Mouse (Mus musculus) embryonic facial prominence, embryonic 14.5 days (tissue): ENCODE data around the gene Tcp11. TPM values are rescaled to one million over a fixed set of nuclear protein-coding genes. Genes with fewer than 3 reads are reported as not detected.

ENCODE experiments used
- ATAC-seq: fragments of 200-750 bp; cut with Nextera tagmentation; 2 replicates; pipeline ENCODE4 v1.8.0; 2017; ENCODE audit warnings: low read depth, moderate number of reproducible peaks, moderate TSS enrichment
- DNase-seq: peaks from one replicate; pipeline ENCODE4 v3.0.0-alpha.2; 2015; ENCODE audit warnings: low spot score
- H3K27ac ChIP-seq: fragments of 300-500 bp; sonication (generic); replicated peaks from 2 replicates; pipeline ENCODE4 v1.5.1; 2014; ENCODE audit warnings: low read depth, mild to moderate bottlenecking, low read length, moderate library complexity
- H3K27me3 ChIP-seq: fragments of 300-500 bp; sonication (generic); replicated peaks from 2 replicates; pipeline ENCODE4 v1.6.1; 2014; ENCODE audit warnings: low read length; ENCODE audit not compliant: control insufficient read depth, insufficient read depth
- H3K36me3 ChIP-seq: fragments of 300-500 bp; sonication (generic); 2 replicates; pipeline ENCODE4 v1.6.1; 2014; ENCODE audit warnings: low read length, mixed read lengths; ENCODE audit not compliant: control insufficient read depth, insufficient read depth
- H3K4me1 ChIP-seq: fragments of 300-500 bp; sonication (generic); 2 replicates; pipeline ENCODE4 v1.6.1; 2014; ENCODE audit warnings: antibody characterized with exemption, low read length; ENCODE audit not compliant: control insufficient read depth, insufficient read depth
- H3K4me2 ChIP-seq: fragments of 300-500 bp; sonication (generic); 2 replicates; pipeline ENCODE4 v1.6.1; 2014; ENCODE audit warnings: low read depth, mild to moderate bottlenecking, low read length, moderate library complexity, mixed read lengths
- H3K4me3 ChIP-seq: fragments of 300-500 bp; sonication (generic); 2 replicates; pipeline ENCODE4 v1.5.1; 2014; ENCODE audit warnings: low read depth, mild to moderate bottlenecking, low read length
- H3K9ac ChIP-seq: fragments of 300-500 bp; sonication (generic); 2 replicates; pipeline ENCODE4 v1.6.1; 2014; ENCODE audit warnings: low read depth, mild to moderate bottlenecking, low read length, moderate library complexity, mixed read lengths
- H3K9me3 ChIP-seq: fragments of 300-500 bp; sonication (generic); 2 replicates; pipeline ENCODE4 v1.6.1; 2016; ENCODE audit warnings: low read length; ENCODE audit not compliant: control insufficient read depth
- WGBS: fragments of 180-500 bp; shearing (Covaris S2); extraction: QIAGEN DNeasy Blood & Tissue Kit; methylation state at CpG from one replicate; pipeline ENCODE4 v1.1.7; 2014; 5-methylcytosine and 5-hydroxymethylcytosine counted together
- polyA plus RNA-seq: library from polyadenylated mRNA; unstranded; fragments of >200 nt; fragmentation: Nextera tagmentation; extraction: Ambion mirVana; gene quantifications from 2 replicates; pipeline ENCODE4 v1.2.1, GENCODE M21; 2014

The Tcp11 gene
- polyA plus RNA-seq, 1 experiment from 2014 or later, result 2.4 TPM

DNA sequence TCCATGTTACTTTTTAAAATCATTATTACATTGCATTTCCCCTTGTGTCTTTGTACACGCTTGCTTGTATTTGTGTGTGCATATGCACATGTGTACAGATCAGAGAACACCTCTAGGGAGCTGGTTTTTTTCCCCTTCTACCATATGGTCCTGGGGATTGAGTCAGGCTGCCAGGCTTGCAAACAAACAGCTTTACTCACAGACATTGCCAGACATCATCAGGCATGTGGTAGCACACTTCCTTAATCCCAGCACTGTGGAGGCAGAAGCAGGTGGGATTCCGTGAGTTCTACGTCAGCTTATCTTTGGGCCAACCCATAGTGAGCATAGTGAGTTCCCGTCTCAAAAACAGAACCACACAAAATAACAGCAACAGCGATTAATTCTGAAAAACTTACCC, 33.4 kb downstream of the Tcp11 start:
- ATAC-seq, result no peak
- DNase-seq, result no peak

DNA sequence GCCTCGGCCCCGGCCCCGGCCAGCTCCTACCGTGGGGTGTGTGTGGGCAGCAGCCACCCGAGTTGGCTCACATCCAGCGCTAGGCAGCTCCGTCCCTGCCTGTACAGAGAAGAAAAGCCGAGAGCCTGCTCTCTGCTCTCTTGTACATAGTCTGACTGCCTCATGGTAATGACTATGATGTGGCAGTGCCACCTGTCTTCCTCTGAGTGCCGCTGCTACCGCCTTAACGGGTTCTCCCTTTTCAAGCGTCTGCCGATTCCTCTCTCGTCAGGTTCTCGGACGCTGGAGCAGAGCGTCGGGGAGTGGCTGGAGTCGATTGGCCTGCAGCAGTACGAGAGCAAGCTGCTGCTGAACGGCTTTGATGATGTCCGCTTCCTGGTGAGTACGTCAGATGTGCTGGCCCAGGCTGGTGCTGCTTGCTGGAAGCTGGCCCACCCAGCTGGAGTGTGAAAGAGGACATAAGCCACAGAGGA, 38.1 kb downstream of the Tcp11 start:
- H3K4me2 ChIP-seq, result no peak overlapping the region; the same call in 1 of the 2 replicates
- no peaks in the 10 kb centered on the region for H3K27me3 ChIP-seq
- H3K27ac ChIP-seq, result no peak overlapping the region
- DNase-seq (peak; percentile 65), ATAC-seq (peak; percentile 73)
- 66% methylated on average over 21 of the region's 23 CpGs for WGBS
- no peaks in the 10 kb centered on the region for H3K4me1 ChIP-seq
- H3K36me3 ChIP-seq, result peaks cover 30% of the 10 kb centered on the region
- no peak overlapping the region for H3K4me3 ChIP-seq
- 0 out of 2 replicates have a peak overlapping the region, but pooled peaks have one; percentile 1 for H3K9ac ChIP-seq
- H3K9me3 ChIP-seq, result no peaks in the 10 kb centered on the region

More for the DNA sequence above, 33.4 kb downstream of the Tcp11 start:
- Histone ChIP-seq H3K27ac (no peak overlapping the region), H3K27me3 (no peaks in the 10 kb centered on the region), H3K4me2 (no peak overlapping the region), H3K4me3 (no peak overlapping the region), H3K9ac (no peak overlapping the region), H3K36me3 (peaks cover 32% of the 10 kb centered on the region), H3K4me1 (no peaks in the 10 kb centered on the region), H3K9me3 (no peaks in the 10 kb centered on the region)
- 84% methylated on average over 5 of the region's 5 CpGs for WGBS

DNA sequence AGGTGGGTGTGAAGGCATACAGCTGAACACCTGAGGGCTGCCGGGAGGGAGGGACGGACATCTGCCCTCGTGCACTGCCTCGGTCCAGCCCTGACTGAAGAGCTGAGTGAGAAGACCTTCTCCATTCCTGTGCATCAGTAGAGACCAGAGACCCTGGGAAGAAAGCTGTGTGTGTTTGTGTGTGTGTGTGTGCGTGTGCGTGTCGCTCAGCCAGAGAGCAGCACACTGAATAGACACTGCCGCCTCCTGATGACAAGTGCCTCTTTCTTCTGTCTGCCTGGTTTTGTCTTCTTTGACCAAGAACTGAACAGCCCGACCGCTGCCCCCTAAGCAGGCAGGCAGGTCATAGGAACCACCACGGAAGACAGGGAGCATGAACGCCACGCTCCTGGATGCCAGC, 39.1 kb downstream of the Tcp11 start:
- ATAC-seq, result no peak
- no peaks in the 10 kb centered on the region for H3K4me1 ChIP-seq
- DNase-seq, result no peak
- 90% methylated on average over 13 of the region's 13 CpGs for WGBS
- H3K27me3 ChIP-seq, result no peaks in the 10 kb centered on the region
- no peak overlapping the region for H3K9ac ChIP-seq
- no peak overlapping the region for H3K27ac ChIP-seq
- H3K4me3 ChIP-seq, result no peak overlapping the region
- H3K9me3 ChIP-seq, result no peaks in the 10 kb centered on the region
- H3K36me3 ChIP-seq, result peaks cover 27% of the 10 kb centered on the region
- no peak overlapping the region; the same call in 1 of the 2 replicates for H3K4me2 ChIP-seq

DNA sequence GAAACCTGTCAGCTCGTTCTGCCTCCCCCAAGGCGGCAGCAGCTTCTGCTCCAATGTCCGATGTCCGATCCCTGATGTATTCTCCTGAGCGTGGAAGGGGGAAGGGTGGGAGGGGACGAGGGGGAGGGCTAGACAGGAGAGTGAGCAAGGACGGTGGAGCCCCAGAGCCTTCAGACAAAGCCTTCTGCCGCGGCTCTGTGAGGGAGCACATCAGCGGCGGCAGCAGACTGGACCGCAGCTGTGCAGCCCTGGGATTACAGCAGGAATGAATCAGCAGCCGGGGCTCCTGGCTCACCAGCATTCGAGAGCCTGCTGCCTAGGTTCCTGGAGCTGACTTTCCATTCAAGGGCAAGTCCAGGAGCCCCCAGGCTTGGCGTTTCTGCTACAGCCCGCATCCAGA, 39.8 kb downstream of the Tcp11 start:
- 26% methylated on average over 15 of the region's 16 CpGs for WGBS
- Histone ChIP-seq H3K4me1 (no peaks in the 10 kb centered on the region), H3K27me3 (no peaks in the 10 kb centered on the region), H3K9me3 (no peaks in the 10 kb centered on the region), H3K4me3 (no peak overlapping the region), H3K36me3 (peaks cover 30% of the 10 kb centered on the region), H3K4me2 (peak overlapping the region; percentile 19; the same call in 1 of the 2 replicates), H3K27ac (no peak overlapping the region), H3K9ac (peak overlapping the region; percentile 35; the same call in 1 of the 2 replicates)
- peak; percentile 41 for ATAC-seq
- DNase-seq, result peak; percentile 78

DNA sequence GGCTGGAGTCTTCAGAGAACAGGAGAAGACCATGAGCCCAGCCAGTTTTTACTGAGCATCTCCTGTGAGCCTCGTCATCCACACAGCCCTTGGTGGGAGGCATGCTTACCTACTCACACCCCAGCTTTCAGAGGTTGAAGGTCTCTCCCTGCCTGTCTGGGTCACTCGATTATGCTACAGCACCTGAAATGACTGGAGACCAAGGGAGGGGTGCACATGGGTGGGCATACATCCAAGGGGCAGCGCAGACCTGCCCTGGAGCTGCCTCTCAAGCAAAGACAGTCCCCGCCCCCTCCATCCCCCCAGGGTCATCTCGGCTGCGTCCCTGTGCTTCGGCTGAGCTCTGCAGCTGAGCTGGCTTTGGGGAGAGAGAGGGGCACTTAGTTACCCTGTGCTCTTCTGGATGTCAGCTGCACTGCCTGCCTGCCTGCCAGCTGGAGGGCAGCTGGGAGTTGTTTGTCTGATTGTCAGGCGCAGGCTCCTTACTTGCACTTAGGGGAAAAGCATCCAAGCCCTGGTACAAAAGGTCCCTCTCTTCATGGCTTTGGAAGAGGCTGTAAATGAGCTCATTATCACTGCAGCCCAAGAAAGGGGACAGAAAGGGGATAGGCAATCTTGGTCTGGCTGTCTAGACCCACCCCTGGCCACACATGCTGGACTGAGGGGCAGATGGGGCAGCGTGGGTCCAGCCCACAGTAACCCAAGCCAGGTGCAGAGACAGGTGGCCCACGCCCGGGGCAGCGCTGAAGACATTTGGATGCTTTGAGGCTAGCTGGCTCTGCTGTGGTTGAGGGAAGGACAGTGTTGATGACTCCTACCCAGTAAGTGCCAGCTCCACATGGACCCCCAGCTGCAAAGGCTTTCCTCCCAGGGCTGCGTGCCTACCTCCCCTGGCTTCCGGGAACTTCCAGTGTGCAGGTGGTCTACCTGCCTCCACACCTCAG, 43.4 kb downstream of the Tcp11 start:
- no peak overlapping the region for H3K4me3 ChIP-seq
- H3K9me3 ChIP-seq, result no peaks in the 10 kb centered on the region
- 0 out of 2 replicates have a peak overlapping the region, but pooled peaks have one; percentile 8 for H3K27ac ChIP-seq
- ATAC-seq (peak; percentile 63), DNase-seq (peak; percentile 81)
- 68% methylated on average over 9 of the region's 14 CpGs for WGBS
- H3K4me1 ChIP-seq, result no peaks in the 10 kb centered on the region
- H3K9ac ChIP-seq, result 0 out of 2 replicates have a peak overlapping the region, but pooled peaks have one; percentile 14
- no peaks in the 10 kb centered on the region for H3K27me3 ChIP-seq
- no peak overlapping the region for H3K4me2 ChIP-seq
- H3K36me3 ChIP-seq, result peaks cover 21% of the 10 kb centered on the region; the same call in 1 of the 2 replicates

DNA sequence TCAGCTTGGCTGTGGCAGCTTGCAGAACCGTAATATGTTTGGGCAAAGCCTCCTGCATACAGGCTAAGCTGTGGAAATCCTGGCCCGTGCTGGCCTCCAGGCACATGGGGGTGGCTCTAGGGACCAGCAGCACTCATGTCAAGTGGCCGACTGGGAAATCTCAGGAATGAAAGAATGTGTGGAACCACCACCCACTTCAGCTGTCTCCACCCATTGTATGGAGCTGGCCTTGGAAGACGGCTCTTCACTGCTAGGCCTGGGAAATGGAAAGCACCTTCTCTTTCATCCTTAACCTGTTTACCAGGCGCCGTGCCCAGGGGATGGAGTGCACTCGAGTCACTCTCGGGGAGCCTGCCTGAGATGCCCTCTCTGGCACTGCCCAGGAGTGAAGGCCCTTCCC, 45.5 kb downstream of the Tcp11 start:
- no peak for ATAC-seq
- WGBS, result 69% methylated on average over 8 of the region's 8 CpGs
- H3K9ac ChIP-seq, result no peak overlapping the region
- no peak overlapping the region for H3K4me2 ChIP-seq
- H3K27me3 ChIP-seq, result no peaks in the 10 kb centered on the region
- DNase-seq, result no peak
- no peaks in the 10 kb centered on the region for H3K9me3 ChIP-seq
- H3K4me3 ChIP-seq, result no peak overlapping the region
- H3K27ac ChIP-seq, result no peak overlapping the region
- H3K4me1 ChIP-seq, result no peaks in the 10 kb centered on the region; the same call in 1 of the 2 replicates
- H3K36me3 ChIP-seq, result peaks cover 14% of the 10 kb centered on the region; the same call in 1 of the 2 replicates

DNA sequence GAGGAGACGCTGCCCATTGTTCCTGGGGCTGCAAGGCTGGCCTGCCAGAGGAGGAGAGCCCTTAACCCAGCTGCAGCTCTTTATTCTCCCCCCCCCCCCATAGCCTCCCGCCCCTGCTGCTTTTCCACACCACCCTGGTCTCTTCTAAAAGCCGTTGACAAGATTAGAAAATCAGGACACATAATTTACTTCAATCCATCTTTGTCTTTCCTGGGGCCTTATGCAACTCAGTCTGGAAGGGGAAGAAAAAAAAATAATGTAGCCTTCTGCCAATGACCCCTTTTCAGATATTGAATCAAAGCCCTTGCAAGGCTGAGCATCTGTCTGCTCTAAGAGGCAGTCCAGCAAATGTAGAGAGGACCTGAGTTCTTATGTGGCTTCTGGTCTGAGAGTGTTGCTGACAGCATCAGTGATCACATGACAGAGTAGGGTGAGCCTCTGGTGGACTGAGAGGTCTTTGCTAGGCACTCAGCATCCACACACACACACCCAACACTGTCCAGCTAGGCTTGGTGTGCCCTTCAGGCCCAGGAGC, 47.3 kb downstream of the Tcp11 start:
- H3K36me3 ChIP-seq, result 0 out of 2 replicates have a peak, but pooled peaks cover 3% of the 10 kb centered on the region
- no peaks in the 10 kb centered on the region for H3K9me3 ChIP-seq
- DNase-seq, result no peak
- no peak overlapping the region for H3K27ac ChIP-seq
- H3K4me2 ChIP-seq, result no peak overlapping the region
- no peak overlapping the region for H3K4me3 ChIP-seq
- 41% methylated on average over 3 of the region's 3 CpGs for WGBS
- no peak for ATAC-seq
- H3K4me1 ChIP-seq, result peaks cover 6% of the 10 kb centered on the region
- H3K9ac ChIP-seq, result no peak overlapping the region
- no peaks in the 10 kb centered on the region for H3K27me3 ChIP-seq

DNA sequence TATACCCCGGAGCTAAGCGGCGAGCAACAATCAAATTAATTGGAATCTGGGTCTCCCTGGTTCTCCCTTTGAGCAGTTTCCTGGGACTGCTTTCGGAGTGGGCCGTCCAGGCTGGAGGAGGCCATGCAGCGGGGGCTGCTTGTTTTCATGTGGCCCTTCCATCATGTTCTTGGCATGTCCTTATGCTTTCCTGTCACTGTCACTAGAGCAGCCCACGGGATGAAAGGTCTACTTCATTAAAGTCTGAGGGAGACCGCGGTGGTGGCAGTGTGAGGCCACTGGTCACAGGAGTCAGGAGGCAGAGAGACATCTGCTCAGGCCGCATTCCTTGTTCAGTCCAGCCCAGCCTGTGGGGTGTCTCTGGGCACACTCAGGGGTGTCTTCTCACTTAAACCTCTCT, 48.2 kb downstream of the Tcp11 start:
- H3K4me1 ChIP-seq, result peaks cover 6% of the 10 kb centered on the region
- H3K9ac ChIP-seq, result no peak overlapping the region
- no peak overlapping the region for H3K4me2 ChIP-seq
- H3K9me3 ChIP-seq, result no peaks in the 10 kb centered on the region
- 64% methylated on average over 10 of the region's 10 CpGs for WGBS
- H3K36me3 ChIP-seq, result 0 out of 2 replicates have a peak, but pooled peaks cover 3% of the 10 kb centered on the region
- no peak overlapping the region for H3K27ac ChIP-seq
- DNase-seq (no peak), ATAC-seq (no peak)
- H3K4me3 ChIP-seq, result no peak overlapping the region
- H3K27me3 ChIP-seq, result no peaks in the 10 kb centered on the region
